Mouse (Mus musculus) ES-Bruce4 (cell line): ENCODE measurements around the gene Abtb1. TPM values are rescaled to one million over a fixed set of nuclear protein-coding genes. Genes with fewer than 3 reads are reported as not detected.

Source experiments
- H3K27ac ChIP-seq: 2 replicates; pipeline ENCODE4 v1.5.1; 2012; ENCODE audit warnings: low read length, inconsistent platforms; ENCODE audit not compliant: insufficient read depth
- H3K27me3 ChIP-seq: 2 replicates; pipeline ENCODE4 v1.6.1; 2012; ENCODE audit warnings: mild to moderate bottlenecking, low read length, inconsistent platforms; ENCODE audit not compliant: control insufficient read depth, poor library complexity, insufficient read depth, severe bottlenecking
- H3K36me3 ChIP-seq: 2 replicates; pipeline ENCODE4 v1.6.1; 2012; ENCODE audit warnings: inconsistent platforms, mild to moderate bottlenecking, low read length, moderate library complexity; ENCODE audit not compliant: control insufficient read depth, poor library complexity, insufficient read depth, severe bottlenecking
- H3K4me1 ChIP-seq: one replicate; pipeline ENCODE4 v1.8.1; 2011; ENCODE audit warnings: low read length; ENCODE audit not compliant: control insufficient read depth, insufficient read depth
- H3K4me3 ChIP-seq: 2 replicates; pipeline ENCODE4 v1.5.1; 2011; ENCODE audit warnings: low read depth, mild to moderate bottlenecking, low read length
- H3K9ac ChIP-seq: 2 replicates; pipeline ENCODE4 v1.6.1; 2012; ENCODE audit warnings: low read depth, mild to moderate bottlenecking, inconsistent platforms; ENCODE audit not compliant: poor library complexity, severe bottlenecking
- H3K9me3 ChIP-seq: replicated peaks from 2 replicates; pipeline ENCODE4 v1.6.1; 2012; ENCODE audit warnings: mild to moderate bottlenecking, low read length, inconsistent platforms; ENCODE audit not compliant: control insufficient read depth, poor library complexity, insufficient read depth, severe bottlenecking
- CTCF ChIP-seq: IDR thresholded peaks from one replicate; pipeline ENCODE4 v1.8.1; 2011; ENCODE audit warnings: low read depth, low read length
- EP300 ChIP-seq: IDR thresholded peaks from 2 replicates; pipeline ENCODE4 v1.6.1; 2011; ENCODE audit warnings: low read depth, low read length; ENCODE audit not compliant: insufficient read depth
- POLR2A ChIP-seq: IDR thresholded peaks from one replicate; pipeline ENCODE4 v1.8.1; 2011; ENCODE audit warnings: low read length; ENCODE audit not compliant: insufficient read depth
- polyA plus RNA-seq: library from polyadenylated mRNA; stranded (reverse); fragments of >200 nt; gene quantifications from 2 replicates; pipeline ENCODE4 v1.2.4, GENCODE M21; 2011; ENCODE audit warnings: low read depth; ENCODE audit not compliant: missing spikeins, insufficient read depth, insufficient read length

Gene Abtb1
- polyA plus RNA-seq, 1 experiment, result 18.3 TPM

DNA sequence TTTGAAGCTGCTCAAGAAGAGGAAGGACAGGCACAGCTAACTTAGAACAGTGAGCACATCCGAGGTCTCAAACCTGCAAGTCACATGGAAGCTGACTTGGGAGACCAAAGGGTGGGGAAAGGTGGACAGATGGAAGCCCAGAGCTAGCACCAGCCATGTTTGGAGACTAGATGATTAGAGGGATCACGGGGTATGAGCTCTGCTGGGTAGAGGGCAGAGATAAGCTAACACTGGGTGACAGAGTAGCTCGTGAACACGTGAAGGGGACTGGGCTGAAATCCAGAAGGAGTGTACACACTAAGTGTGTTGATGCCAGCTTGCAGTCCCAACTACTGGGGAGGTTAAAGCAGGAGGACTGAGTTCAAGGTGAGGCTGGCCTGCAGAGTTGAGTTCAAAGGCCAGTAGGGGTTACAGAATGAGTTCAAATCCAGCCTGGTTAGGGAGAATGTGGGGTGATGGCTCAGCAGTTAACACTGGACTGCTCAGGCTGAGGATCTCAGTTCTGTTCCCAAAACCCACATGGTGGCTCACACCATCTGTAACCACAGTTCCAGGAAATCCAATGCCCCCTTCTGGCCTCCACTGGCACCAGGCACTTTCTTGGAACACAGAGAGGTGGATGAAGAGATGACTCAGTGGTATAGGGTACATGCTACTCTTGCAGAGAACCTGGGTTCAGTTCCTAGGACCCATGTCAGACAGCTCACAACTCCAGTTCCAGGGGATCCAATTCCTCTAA, 37.7 kb downstream of the Abtb1 start:
- TF ChIP-seq POLR2A (no peak), EP300 (no peak), CTCF (no peak)
- no peaks in the 10 kb centered on the region for H3K9me3 ChIP-seq

DNA sequence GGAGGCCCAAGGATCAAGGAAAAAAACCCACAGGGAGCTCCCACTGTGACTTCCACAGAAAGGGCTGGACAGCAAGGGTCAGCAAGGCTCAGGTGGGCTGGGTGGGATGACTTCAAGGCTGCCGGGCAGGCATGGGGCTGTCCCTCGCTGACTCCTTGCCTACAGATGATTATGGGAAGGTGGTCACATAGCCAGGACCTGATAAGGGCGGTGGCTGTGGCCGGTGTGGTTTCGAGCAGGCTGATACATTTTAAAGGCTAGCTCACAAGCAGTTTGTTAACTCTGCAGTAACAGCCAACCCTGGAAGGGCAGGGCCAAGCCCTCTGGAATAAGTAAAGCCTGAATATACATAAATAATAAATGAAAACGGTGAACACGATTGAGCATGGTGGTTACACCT, 38.7 kb downstream of the Abtb1 start:
- H3K4me1 ChIP-seq, result no peaks in the 10 kb centered on the region
- H3K9ac ChIP-seq, result no peak overlapping the region
- H3K27ac ChIP-seq, result no peak overlapping the region
- H3K4me3 ChIP-seq, result no peak overlapping the region
- TF ChIP-seq CTCF, result no peak
- TF ChIP-seq EP300, result no peak
- no peak for TF ChIP-seq POLR2A
- H3K9me3 ChIP-seq, result no peaks in the 10 kb centered on the region
- no peaks in the 10 kb centered on the region for H3K36me3 ChIP-seq
- H3K27me3 ChIP-seq, result no peaks in the 10 kb centered on the region

More for the DNA sequence above, 37.7 kb downstream of the Abtb1 start:
- Histone ChIP-seq H3K27ac (no peak overlapping the region), H3K4me1 (no peaks in the 10 kb centered on the region), H3K27me3 (no peaks in the 10 kb centered on the region), H3K9ac (no peak overlapping the region), H3K36me3 (no peaks in the 10 kb centered on the region), H3K4me3 (no peak overlapping the region)

DNA sequence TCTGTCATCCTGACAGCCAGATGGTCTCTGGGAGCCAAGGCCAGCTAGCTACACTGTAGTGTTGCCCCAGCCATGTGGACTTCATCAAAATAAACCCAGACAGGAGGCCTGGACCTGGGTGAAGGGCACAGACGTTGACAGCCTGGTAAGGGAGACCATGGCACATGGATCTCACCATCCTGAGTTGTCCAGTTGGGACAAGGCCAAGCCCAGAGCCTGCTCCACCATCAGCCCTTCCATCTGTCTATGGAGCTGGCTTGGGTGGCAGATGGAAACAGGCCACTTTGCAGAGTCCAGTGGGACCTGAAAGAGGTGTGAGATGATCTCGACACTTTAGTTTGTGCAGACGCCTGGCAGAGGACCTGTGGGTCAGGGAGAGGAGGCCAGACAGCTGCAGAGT, 41.0 kb downstream of the Abtb1 start:
- Histone ChIP-seq H3K27ac (no peak overlapping the region), H3K4me1 (no peaks in the 10 kb centered on the region), H3K9me3 (no peaks in the 10 kb centered on the region), H3K36me3 (no peaks in the 10 kb centered on the region), H3K9ac (no peak overlapping the region), H3K27me3 (no peaks in the 10 kb centered on the region), H3K4me3 (no peak overlapping the region)
- no peak for TF ChIP-seq CTCF
- no peak for TF ChIP-seq POLR2A
- no peak for TF ChIP-seq EP300

DNA sequence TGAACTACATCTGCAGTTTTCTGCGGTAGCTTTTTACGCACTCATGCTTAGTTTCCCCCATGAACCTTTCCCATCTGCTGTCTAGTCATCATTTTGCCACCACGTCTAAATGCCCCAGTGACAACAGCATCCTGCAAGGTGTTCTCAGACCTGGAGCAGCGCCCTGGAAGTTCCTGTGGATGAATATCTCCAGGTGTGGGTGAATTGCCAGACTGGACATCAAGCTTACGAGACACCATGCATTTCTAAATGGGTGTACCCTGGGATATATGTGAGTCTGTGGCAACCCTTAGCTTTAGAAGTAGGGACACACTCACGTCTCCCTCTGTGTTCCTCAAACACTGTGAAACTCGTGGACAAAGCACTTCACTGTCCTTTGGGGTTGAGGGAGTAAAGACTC, 41.6 kb downstream of the Abtb1 start:
- Histone ChIP-seq H3K9ac (no peak overlapping the region), H3K4me1 (no peaks in the 10 kb centered on the region), H3K4me3 (no peak overlapping the region), H3K27ac (no peak overlapping the region), H3K36me3 (no peaks in the 10 kb centered on the region), H3K9me3 (no peaks in the 10 kb centered on the region), H3K27me3 (no peaks in the 10 kb centered on the region)
- TF ChIP-seq EP300 (no peak), CTCF (no peak), POLR2A (no peak)

DNA sequence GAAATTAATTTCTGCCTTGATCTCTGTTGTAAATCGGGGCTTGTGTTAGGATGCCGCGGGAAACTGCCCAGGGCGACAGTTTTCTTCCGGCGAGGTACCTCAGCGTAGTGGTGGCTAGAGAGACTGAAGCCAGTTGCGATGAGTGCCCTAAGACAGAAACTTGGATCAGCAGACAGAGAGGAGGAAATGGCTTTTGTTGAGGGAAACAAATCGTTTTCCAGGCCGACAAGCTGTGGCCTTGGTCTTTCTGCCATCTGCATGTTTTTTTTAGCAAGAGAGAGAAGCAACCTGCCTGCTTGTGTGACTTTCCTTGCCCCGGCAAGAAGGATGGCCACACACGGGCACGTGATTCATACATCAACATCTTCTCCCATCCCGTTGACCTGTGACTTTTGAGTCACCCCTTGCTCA, 47.2 kb downstream of the Abtb1 start:
- Histone ChIP-seq H3K4me3 (no peak overlapping the region), H3K27me3 (no peaks in the 10 kb centered on the region), H3K36me3 (no peaks in the 10 kb centered on the region), H3K9ac (no peak overlapping the region), H3K9me3 (no peaks in the 10 kb centered on the region), H3K27ac (no peak overlapping the region), H3K4me1 (no peaks in the 10 kb centered on the region)
- TF ChIP-seq CTCF (no peak), POLR2A (no peak), EP300 (no peak)

DNA sequence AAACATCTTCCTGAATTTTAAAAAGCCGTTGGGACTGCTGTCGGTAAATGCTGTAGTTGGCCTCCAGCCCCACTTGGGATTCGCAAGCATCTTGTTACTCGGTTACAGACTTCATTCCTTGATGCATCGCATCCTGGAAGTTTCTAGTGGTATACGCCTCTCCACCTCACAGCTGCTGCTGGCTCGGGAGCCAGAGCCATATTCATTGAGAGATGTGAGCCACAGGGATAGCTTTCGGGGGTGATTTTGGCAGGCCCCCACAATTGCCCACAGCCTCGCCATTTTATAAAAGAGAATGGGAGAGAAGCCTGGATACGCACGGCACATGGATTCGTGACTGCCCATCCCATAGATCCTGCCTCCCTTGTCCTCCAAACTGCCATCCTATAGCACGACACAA, 47.9 kb downstream of the Abtb1 start:
- Histone ChIP-seq H3K4me1 (no peaks in the 10 kb centered on the region), H3K9ac (no peak overlapping the region), H3K36me3 (no peaks in the 10 kb centered on the region), H3K9me3 (no peaks in the 10 kb centered on the region), H3K27ac (no peak overlapping the region), H3K27me3 (no peaks in the 10 kb centered on the region), H3K4me3 (no peak overlapping the region)
- no peak for TF ChIP-seq EP300
- TF ChIP-seq CTCF, result no peak
- no peak for TF ChIP-seq POLR2A
